Mouse (Mus musculus) retina, postnatal 1 day (tissue): ENCODE measurements at regions not wholly inside any gene's neighbourhood (a gene's known extent, or its start where the extent isn't known, plus 50 kb on each side); places are given as distances from the start of the nearest gene placed in this dataset.

Experiments used
- DNase-seq: peaks from one replicate; pipeline ENCODE4 v3.0.0-alpha.2; 2012

- peak; percentile 6 for DNase-seq
Observed at GRCm38 (mm10) chr14:29784506-29784905, 62.8 kb upstream of the Cacna2d3 start.

- DNase-seq = no peak
Observed at GRCm38 (mm10) chr14:29786431-29786830, 64.8 kb upstream of the Cacna2d3 start.

- no peak for DNase-seq
Observed at GRCm38 (mm10) chr14:29787796-29788195, 66.1 kb upstream of the Cacna2d3 start.

- DNase-seq = no peak
Observed at GRCm38 (mm10) chr14:29788351-29788750, 66.7 kb upstream of the Cacna2d3 start.

- DNase-seq = no peak
Observed at GRCm38 (mm10) chr14:29795325-29795724, 73.7 kb upstream of the Cacna2d3 start.

GRCm38 (mm10) chr14:29796396-29796795, 74.7 kb upstream of the Cacna2d3 start:
- no peak for DNase-seq

- peak; percentile 12 for DNase-seq
Observed at GRCm38 (mm10) chr14:29799852-29800251, 78.2 kb upstream of the Cacna2d3 start.

- DNase-seq = no peak
Observed at GRCm38 (mm10) chr14:29805234-29805633, 83.6 kb upstream of the Cacna2d3 start.

- DNase-seq = no peak
Observed at GRCm38 (mm10) chr14:29807881-29808280, 86.2 kb upstream of the Cacna2d3 start.

- no peak for DNase-seq
Observed at GRCm38 (mm10) chr14:29814626-29815025, 93.0 kb upstream of the Cacna2d3 start.

GRCm38 (mm10) chr14:29817548-29817947, 95.9 kb upstream of the Cacna2d3 start:
- no peak for DNase-seq

GRCm38 (mm10) chr14:29818251-29818650, 96.6 kb upstream of the Cacna2d3 start:
- no peak for DNase-seq

GRCm38 (mm10) chr14:29818751-29819150, 97.1 kb upstream of the Cacna2d3 start:
- no peak for DNase-seq

- DNase-seq = no peak
Observed at GRCm38 (mm10) chr14:29837063-29837462, 115.4 kb upstream of the Cacna2d3 start.

- no peak for DNase-seq
Observed at GRCm38 (mm10) chr14:29839576-29839975, 117.9 kb upstream of the Cacna2d3 start.

GRCm38 (mm10) chr14:29841361-29842117, 119.9 kb upstream of the Cacna2d3 start:
- no peak for DNase-seq

- DNase-seq = no peak
Observed at GRCm38 (mm10) chr14:29847661-29848060, 120.4 kb upstream of the Selenok start.

- DNase-seq = no peak
Observed at GRCm38 (mm10) chr14:29851286-29851685, 116.8 kb upstream of the Selenok start.

- DNase-seq = no peak
Observed at GRCm38 (mm10) chr14:29851956-29852725, 116.0 kb upstream of the Selenok start.

GRCm38 (mm10) chr14:29862032-29862431, 106.1 kb upstream of the Selenok start:
- DNase-seq = no peak

GRCm38 (mm10) chr14:29866455-29867275, 101.4 kb upstream of the Selenok start:
- no peak for DNase-seq

- no peak for DNase-seq
Observed at GRCm38 (mm10) chr14:29867311-29867710, 100.8 kb upstream of the Selenok start.

GRCm38 (mm10) chr14:29869930-29870329, 98.2 kb upstream of the Selenok start:
- DNase-seq = no peak
